Mouse (Mus musculus): ENCODE measurements around the gene Tesc.

The Tesc gene

GRCm38 (mm10) chr5:118043761-118044160 lies 16.2 kb downstream of the Tesc start:
- no peak for DNase-seq (ENCODE audit: low read depth, low spot score)

GRCm38 (mm10) chr5:118044907-118045306 lies 17.4 kb downstream of the Tesc start:
- DNase-seq (ENCODE audit: low read depth, low spot score), result no peak

GRCm38 (mm10) chr5:118045385-118045784 lies 17.8 kb downstream of the Tesc start:
- DNase-seq (ENCODE audit: low read depth, low spot score), result no peak

GRCm38 (mm10) chr5:118047091-118047757 lies 19.7 kb downstream of the Tesc start:
- no peak for DNase-seq (ENCODE audit: low read depth, low spot score)

- DNase-seq (ENCODE audit: low read depth, low spot score), result no peak
Observed at GRCm38 (mm10) chr5:118048412-118048811, 20.9 kb downstream of the Tesc start.

- DNase-seq (ENCODE audit: low read depth, low spot score), result no peak
Observed at GRCm38 (mm10) chr5:118048928-118049327, 21.4 kb downstream of the Tesc start.

- no peak for DNase-seq (ENCODE audit: low read depth, low spot score)
Observed at GRCm38 (mm10) chr5:118050743-118051142, 23.2 kb downstream of the Tesc start.

GRCm38 (mm10) chr5:118051981-118052662 lies 24.6 kb downstream of the Tesc start:
- no peak for DNase-seq (ENCODE audit: low read depth, low spot score)

- DNase-seq (ENCODE audit: low read depth, low spot score), result no peak
Observed at GRCm38 (mm10) chr5:118053205-118053604, 25.7 kb downstream of the Tesc start.

GRCm38 (mm10) chr5:118057508-118058111 lies 30.1 kb downstream of the Tesc start:
- DNase-seq (ENCODE audit: low read depth, low spot score), result no peak

- no peak for DNase-seq (ENCODE audit: low read depth, low spot score)
Observed at GRCm38 (mm10) chr5:118058858-118059257, 31.3 kb downstream of the Tesc start.

GRCm38 (mm10) chr5:118059646-118060045 lies 32.1 kb downstream of the Tesc start:
- DNase-seq (ENCODE audit: low read depth, low spot score), result no peak

- no peak for DNase-seq (ENCODE audit: low read depth, low spot score)
Observed at GRCm38 (mm10) chr5:118061391-118061790, 33.8 kb downstream of the Tesc start.

GRCm38 (mm10) chr5:118063181-118063621 lies 35.7 kb downstream of the Tesc start:
- no peak for DNase-seq (ENCODE audit: low read depth, low spot score)

- no peak for DNase-seq (ENCODE audit: low read depth, low spot score)
Observed at GRCm38 (mm10) chr5:118064284-118064901, 36.9 kb downstream of the Tesc start.

GRCm38 (mm10) chr5:118065516-118066255 lies 38.1 kb downstream of the Tesc start:
- DNase-seq (ENCODE audit: low read depth, low spot score), result no peak

- no peak for DNase-seq (ENCODE audit: low read depth, low spot score)
Observed at GRCm38 (mm10) chr5:118066828-118067227, 39.3 kb downstream of the Tesc start.

- no peak for DNase-seq (ENCODE audit: low read depth, low spot score)
Observed at GRCm38 (mm10) chr5:118067572-118067971, 40.0 kb downstream of the Tesc start.

- no peak for DNase-seq (ENCODE audit: low read depth, low spot score)
Observed at GRCm38 (mm10) chr5:118067984-118068494, 40.5 kb downstream of the Tesc start.

GRCm38 (mm10) chr5:118069315-118069714 lies 41.8 kb downstream of the Tesc start:
- no peak for DNase-seq (ENCODE audit: low read depth, low spot score)

- DNase-seq (ENCODE audit: low read depth, low spot score), result no peak
Observed at GRCm38 (mm10) chr5:118071766-118072165, 44.2 kb downstream of the Tesc start.

All from telencephalon, adult 2 months (tissue).